Mouse (Mus musculus) mammary gland, adult 2 months (tissue): Measurements from ENCODE around the gene Hmga2. TPM values are rescaled to one million over a fixed set of nuclear protein-coding genes. Genes with fewer than 3 reads are reported as not detected.

ENCODE experiments used
- polyA plus RNA-seq: library from polyadenylated mRNA; depleted of rRNA; stranded (reverse); fragments of >200 nt; gene quantifications from 2 replicates; pipeline ENCODE4 v1.2.3, GENCODE M21; 2012; ENCODE audit warnings: low replicate concordance; rRNA removed

The Hmga2 gene
- polyA plus RNA-seq = not detected in 2 replicates

GRCm38 (mm10) chr10:120475601-120476515, at the start of gene Hmga2:
TSS of gene Hmga2 (minus strand) at chr10:120476469.

Other genes with a start within 250 kb of the Hmga2 start
- 1.4 and 4.7 TPM in 2 replicates for gene Llph, start 249.4 kb downstream of the Hmga2 start, polyA plus RNA-seq